Mouse (Mus musculus): ENCODE results near the gene Brd1. TPM values are rescaled to one million over a fixed set of nuclear protein-coding genes. Genes with fewer than 3 reads are reported as not detected.

The Brd1 gene
- polyA plus RNA-seq, 1 experiment from 2014 or later: 27.6 TPM

- ATAC-seq (ENCODE audit: low FRiP score) (no peak), DNase-seq (ENCODE audit: low spot score, missing footprints) (peak; percentile 96)
- Histone ChIP-seq H3K9me3 (ENCODE audit: control insufficient read depth, low read length) (no peaks in the 10 kb centered on the region), H3K9ac (ENCODE audit: low read length) (no peak overlapping the region), H3K4me2 (peak overlapping the region; percentile 38), H3K4me3 (ENCODE audit: low read depth, low read length) (no peak overlapping the region), H3K27ac (ENCODE audit: low read depth, low read length) (no peak overlapping the region), H3K36me3 (ENCODE audit: control insufficient read depth, insufficient read depth, low read length) (no peaks in the 10 kb centered on the region), H3K4me1 (ENCODE audit: control insufficient read depth, insufficient read depth, low read length) (peaks cover 4% of the 10 kb centered on the region; the same call in 1 of the 2 replicates), H3K27me3 (ENCODE audit: control insufficient read depth, insufficient read depth, low read length) (no peaks in the 10 kb centered on the region)
- 6% methylated on average over 22 of the region's 22 CpGs for WGBS
Observed at GRCm38 (mm10) chr15:88662111-88662850, 71.8 kb downstream of the Brd1 start.

- ATAC-seq (ENCODE audit: low FRiP score): no peak
- Histone ChIP-seq H3K9ac (ENCODE audit: low read length) (no peak overlapping the region), H3K4me3 (ENCODE audit: low read depth, low read length) (no peak overlapping the region), H3K9me3 (ENCODE audit: control insufficient read depth, low read length) (no peaks in the 10 kb centered on the region), H3K4me2 (no peak overlapping the region), H3K36me3 (ENCODE audit: control insufficient read depth, insufficient read depth, low read length) (no peaks in the 10 kb centered on the region), H3K27ac (ENCODE audit: low read depth, low read length) (no peak overlapping the region), H3K4me1 (ENCODE audit: control insufficient read depth, insufficient read depth, low read length) (peaks cover 4% of the 10 kb centered on the region; the same call in 1 of the 2 replicates), H3K27me3 (ENCODE audit: control insufficient read depth, insufficient read depth, low read length) (no peaks in the 10 kb centered on the region)
- 69% methylated on average over 3 of the region's 3 CpGs for WGBS
- no peak for DNase-seq (ENCODE audit: low spot score, missing footprints)
Observed at GRCm38 (mm10) chr15:88661654-88662053, 72.4 kb downstream of the Brd1 start.

GRCm38 (mm10) chr15:88652006-88652405, 82.0 kb downstream of the Brd1 start:
- Histone ChIP-seq H3K9me3 (ENCODE audit: control insufficient read depth, low read length) (no peaks in the 10 kb centered on the region), H3K4me1 (ENCODE audit: control insufficient read depth, insufficient read depth, low read length) (no peaks in the 10 kb centered on the region), H3K4me2 (no peak overlapping the region), H3K36me3 (ENCODE audit: control insufficient read depth, insufficient read depth, low read length) (no peaks in the 10 kb centered on the region), H3K27me3 (ENCODE audit: control insufficient read depth, insufficient read depth, low read length) (no peaks in the 10 kb centered on the region), H3K27ac (ENCODE audit: low read depth, low read length) (no peak overlapping the region), H3K9ac (ENCODE audit: low read length) (no peak overlapping the region), H3K4me3 (ENCODE audit: low read depth, low read length) (no peak overlapping the region)
- WGBS: 59% methylated on average over 5 of the region's 5 CpGs
- no peak for ATAC-seq (ENCODE audit: low FRiP score)
- DNase-seq (ENCODE audit: low spot score, missing footprints): no peak

GRCm38 (mm10) chr15:88651019-88651418, 83.0 kb downstream of the Brd1 start:
- 25% methylated on average over 13 of the region's 13 CpGs for WGBS

More at GRCm38 (mm10) chr15:88651019-88651418, 83.0 kb downstream of the Brd1 start:
- peak; percentile 48; the same call in 1 of the 2 replicates for ATAC-seq (ENCODE audit: low FRiP score)
- Histone ChIP-seq H3K4me1 (ENCODE audit: control insufficient read depth, insufficient read depth, low read length) (no peaks in the 10 kb centered on the region), H3K4me2 (no peak overlapping the region), H3K27ac (ENCODE audit: low read depth, low read length) (no peak overlapping the region), H3K4me3 (ENCODE audit: low read depth, low read length) (no peak overlapping the region), H3K36me3 (ENCODE audit: control insufficient read depth, insufficient read depth, low read length) (no peaks in the 10 kb centered on the region), H3K9ac (ENCODE audit: low read length) (no peak overlapping the region), H3K9me3 (ENCODE audit: control insufficient read depth, low read length) (no peaks in the 10 kb centered on the region), H3K27me3 (ENCODE audit: control insufficient read depth, insufficient read depth, low read length) (no peaks in the 10 kb centered on the region)
- DNase-seq (ENCODE audit: low spot score, missing footprints): peak; percentile 98

Other genes with a start within 250 kb of the Brd1 start
- not detected in 2 replicates for gene Zdhhc25, start 133.9 kb downstream of the Brd1 start, polyA plus RNA-seq (2014; fragmentation: Nextera tagmentation; extraction: Ambion mirVana)
- 42.5 and 45.6 TPM in 2 replicates for gene Zbed4, start 17.4 kb upstream of the Brd1 start, polyA plus RNA-seq (2014; fragmentation: Nextera tagmentation; extraction: Ambion mirVana)
- gene Alg12, start 85.1 kb upstream of the Brd1 start, polyA plus RNA-seq (2014; fragmentation: Nextera tagmentation; extraction: Ambion mirVana): 10.8 and 11.0 TPM in 2 replicates
- 72.5 and 81.7 TPM in 2 replicates for gene Creld2, start 85.4 kb upstream of the Brd1 start, polyA plus RNA-seq (2014; fragmentation: Nextera tagmentation; extraction: Ambion mirVana)
- gene Pim3, start 128.0 kb upstream of the Brd1 start, polyA plus RNA-seq (2014; fragmentation: Nextera tagmentation; extraction: Ambion mirVana): 30.1 and 30.5 TPM in 2 replicates
- not detected in 2 replicates for gene Ttll8, start 220.2 kb upstream of the Brd1 start, polyA plus RNA-seq (2014; fragmentation: Nextera tagmentation; extraction: Ambion mirVana)
- gene Mlc1, start 244.8 kb upstream of the Brd1 start, polyA plus RNA-seq (2014; fragmentation: Nextera tagmentation; extraction: Ambion mirVana): 2.6 and 3.7 TPM in 2 replicates
- gene Mov10l1, start 248.7 kb upstream of the Brd1 start, polyA plus RNA-seq (2014; fragmentation: Nextera tagmentation; extraction: Ambion mirVana): not detected in 2 replicates

All from midbrain, embryonic 11.5 days (tissue).